Mouse (Mus musculus) CH12.LX (cell line): ENCODE results near the gene Cdk5rap2.

Experiments used
- CHD2 ChIP-seq: IDR thresholded peaks from 2 replicates; pipeline ENCODE4 v1.6.1; 2011; ENCODE audit warnings: low read length, improper control_type of control experiment
- CTCF ChIP-seq, 2 experiments: IDR thresholded peaks in 1 of 2; conservative IDR thresholded peaks in 1 of 2; 2 replicates each; pipeline ENCODE4 v1.5.1; 2011 to 2012; ENCODE audit warnings: low read depth in 2 of 2, low read length in 2 of 2, improper control_type of control experiment in 1 of 2, inconsistent platforms in 1 of 2, mild to moderate bottlenecking in 1 of 2, moderate library complexity in 1 of 2
- E2F4 ChIP-seq: IDR thresholded peaks from 2 replicates; pipeline ENCODE4 v1.6.1; 2011; ENCODE audit warnings: low read depth, low read length, improper control_type of control experiment; ENCODE audit not compliant: insufficient replicate concordance
- JUND ChIP-seq: conservative IDR thresholded peaks from 2 replicates; pipeline ENCODE4 v1.6.1; 2011; ENCODE audit warnings: low read depth, low read length, improper control_type of control experiment
- MAFK ChIP-seq: IDR thresholded peaks from 2 replicates; pipeline ENCODE4 v1.6.1; 2011; ENCODE audit warnings: low read length, improper control_type of control experiment; ENCODE audit not compliant: insufficient replicate concordance
- NRF1 ChIP-seq: IDR thresholded peaks from 2 replicates; pipeline ENCODE4 v1.6.1; 2014; ENCODE audit warnings: low read depth, mild to moderate bottlenecking, inconsistent platforms, low read length, improper control_type of control experiment, moderate library complexity
- POLR2A ChIP-seq: IDR thresholded peaks from 2 replicates; pipeline ENCODE4 v1.6.1; 2011; ENCODE audit warnings: low read depth, mild to moderate bottlenecking, improper control_type of control experiment, low read length
- SIN3A ChIP-seq: IDR thresholded peaks from 2 replicates; pipeline ENCODE4 v1.6.1; 2012; ENCODE audit warnings: low read length, improper control_type of control experiment, inconsistent platforms
- TCF12 ChIP-seq: IDR thresholded peaks from 2 replicates; pipeline ENCODE4 v1.6.1; 2014; ENCODE audit warnings: low read depth, mild to moderate bottlenecking, inconsistent platforms, low read length, improper control_type of control experiment
- ZNF384 ChIP-seq: IDR thresholded peaks from 2 replicates; pipeline ENCODE4 v1.6.1; 2012; ENCODE audit warnings: low read depth, low read length, improper control_type of control experiment, inconsistent platforms

GRCm38 (mm10) chr4:70420202-70420601, 10.0 kb upstream of the Cdk5rap2 start:
- no peak for TF ChIP-seq POLR2A
- no peak for TF ChIP-seq CHD2
- TF ChIP-seq NRF1, result no peak
- no peak for TF ChIP-seq MAFK
- no peak for TF ChIP-seq E2F4
- TF ChIP-seq JUND, result no peak
- no peak for TF ChIP-seq TCF12
- TF ChIP-seq CTCF (conservative IDR thresholded peaks at IDR 0.05 in 1 of 2, IDR thresholded peaks at IDR 0.05 in 1 of 2; ENCODE audit: low read depth in 2 of 2, low read length in 2 of 2), result no peak
- TF ChIP-seq ZNF384, result no peak
- no peak for TF ChIP-seq SIN3A
